Mouse (Mus musculus): Measurements from ENCODE around the gene Fshr. TPM values are rescaled to one million over a fixed set of nuclear protein-coding genes. Genes with fewer than 3 reads are reported as not detected.

Gene Fshr
- polyA plus RNA-seq, 1 experiment from 2014 or later, result not detected

GRCm38 (mm10) chr17:89008680-89009079 lies 191.8 kb downstream of the Fshr start:
- WGBS, result 81% methylated on average over 7 of the region's 7 CpGs

GRCm38 (mm10) chr17:89005959-89006358 lies 194.5 kb downstream of the Fshr start:
- no peak overlapping the region for H3K27ac ChIP-seq (ENCODE audit: low read depth, low read length)
- H3K4me1 ChIP-seq (ENCODE audit: control insufficient read depth, insufficient read depth, low read length), result no peaks in the 10 kb centered on the region
- H3K36me3 ChIP-seq (ENCODE audit: control insufficient read depth, insufficient read depth, low read length), result no peaks in the 10 kb centered on the region
- no peaks in the 10 kb centered on the region for H3K9me3 ChIP-seq (replicated peaks; ENCODE audit: control insufficient read depth, low read length)
- WGBS, result 86% methylated on average over 5 of the region's 5 CpGs
- DNase-seq (ENCODE audit: low spot score), result no peak
- H3K4me3 ChIP-seq (ENCODE audit: low read depth, low read length), result no peak overlapping the region
- H3K9ac ChIP-seq (ENCODE audit: low read length), result no peak overlapping the region
- no peak for ATAC-seq
- H3K27me3 ChIP-seq (replicated peaks; ENCODE audit: control insufficient read depth, insufficient read depth, low read length), result no peaks in the 10 kb centered on the region
- H3K4me2 ChIP-seq (ENCODE audit: low read length), result no peak overlapping the region

More at GRCm38 (mm10) chr17:89008680-89009079, 191.8 kb downstream of the Fshr start:
- Histone ChIP-seq H3K9ac (ENCODE audit: low read length) (no peak overlapping the region), H3K9me3 (replicated peaks; ENCODE audit: control insufficient read depth, low read length) (no peaks in the 10 kb centered on the region), H3K4me2 (ENCODE audit: low read length) (no peak overlapping the region), H3K36me3 (ENCODE audit: control insufficient read depth, insufficient read depth, low read length) (no peaks in the 10 kb centered on the region), H3K4me1 (ENCODE audit: control insufficient read depth, insufficient read depth, low read length) (no peaks in the 10 kb centered on the region), H3K4me3 (ENCODE audit: low read depth, low read length) (no peak overlapping the region), H3K27ac (ENCODE audit: low read depth, low read length) (no peak overlapping the region), H3K27me3 (replicated peaks; ENCODE audit: control insufficient read depth, insufficient read depth, low read length) (no peaks in the 10 kb centered on the region)
- no peak for ATAC-seq
- no peak for DNase-seq (ENCODE audit: low spot score)

DNA sequence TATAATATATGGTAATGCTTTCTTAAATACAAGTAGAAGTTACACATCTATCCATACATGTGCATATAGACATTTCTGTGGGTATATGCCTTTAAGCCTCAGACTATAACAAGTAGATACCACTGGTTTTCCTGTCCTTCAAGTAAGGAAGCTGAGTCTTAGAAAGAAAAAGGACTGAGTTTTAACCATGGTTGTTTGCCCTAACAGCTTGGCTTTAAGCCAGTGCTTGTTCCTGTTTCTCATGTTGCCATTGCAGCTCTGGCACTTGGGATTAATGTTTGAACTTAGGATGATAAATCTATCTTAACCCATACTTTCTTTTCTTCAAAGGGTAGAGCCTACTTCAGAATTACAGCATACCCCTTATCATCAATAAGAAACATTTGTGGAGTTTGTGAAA lies 200.6 kb downstream of the Fshr start:
- Histone ChIP-seq H3K27me3 (replicated peaks; ENCODE audit: control insufficient read depth, insufficient read depth, low read length) (no peaks in the 10 kb centered on the region), H3K4me2 (ENCODE audit: low read length) (no peak overlapping the region), H3K36me3 (ENCODE audit: control insufficient read depth, insufficient read depth, low read length) (no peaks in the 10 kb centered on the region), H3K4me3 (ENCODE audit: low read depth, low read length) (no peak overlapping the region), H3K27ac (ENCODE audit: low read depth, low read length) (no peak overlapping the region), H3K9me3 (replicated peaks; ENCODE audit: control insufficient read depth, low read length) (no peaks in the 10 kb centered on the region), H3K9ac (ENCODE audit: low read length) (no peak overlapping the region), H3K4me1 (ENCODE audit: control insufficient read depth, insufficient read depth, low read length) (no peaks in the 10 kb centered on the region)
- no peak for DNase-seq (ENCODE audit: low spot score)
- no peak for ATAC-seq

GRCm38 (mm10) chr17:88998243-88998642 lies 202.2 kb downstream of the Fshr start:
- H3K4me1 ChIP-seq (ENCODE audit: control insufficient read depth, insufficient read depth, low read length), result no peaks in the 10 kb centered on the region
- H3K9me3 ChIP-seq (replicated peaks; ENCODE audit: control insufficient read depth, low read length), result no peaks in the 10 kb centered on the region
- H3K4me2 ChIP-seq (ENCODE audit: low read length), result no peak overlapping the region
- no peaks in the 10 kb centered on the region for H3K27me3 ChIP-seq (replicated peaks; ENCODE audit: control insufficient read depth, insufficient read depth, low read length)
- no peak overlapping the region for H3K27ac ChIP-seq (ENCODE audit: low read depth, low read length)
- H3K36me3 ChIP-seq (ENCODE audit: control insufficient read depth, insufficient read depth, low read length), result no peaks in the 10 kb centered on the region
- no peak for DNase-seq (ENCODE audit: low spot score)
- H3K9ac ChIP-seq (ENCODE audit: low read length), result no peak overlapping the region
- no peak overlapping the region for H3K4me3 ChIP-seq (ENCODE audit: low read depth, low read length)
- ATAC-seq, result no peak
- 70% methylated on average over 1 of the region's 1 CpGs for WGBS

DNA sequence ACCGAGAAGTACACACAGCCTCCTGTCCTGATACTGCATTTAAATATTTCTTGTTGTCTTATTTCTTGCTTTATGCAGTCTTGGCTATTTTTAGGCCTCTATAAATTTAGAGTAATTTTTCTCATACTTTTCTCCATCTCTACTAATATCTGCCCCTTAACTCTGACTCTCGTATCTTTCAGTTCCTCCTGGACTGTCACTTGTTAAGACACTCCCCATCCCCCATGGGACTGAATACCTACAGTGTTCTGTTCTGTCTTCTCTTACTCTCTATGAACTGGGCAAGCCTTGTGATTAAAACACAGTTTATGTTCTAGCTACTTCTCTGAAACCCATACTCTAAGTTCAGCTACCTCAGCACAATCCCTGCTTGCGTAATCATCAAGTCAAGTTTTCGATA lies 209.2 kb downstream of the Fshr start:
- WGBS, result 89% methylated on average over 4 of the region's 4 CpGs
- Histone ChIP-seq H3K9ac (ENCODE audit: low read length) (no peak overlapping the region), H3K36me3 (ENCODE audit: control insufficient read depth, insufficient read depth, low read length) (no peaks in the 10 kb centered on the region), H3K27me3 (replicated peaks; ENCODE audit: control insufficient read depth, insufficient read depth, low read length) (no peaks in the 10 kb centered on the region), H3K4me2 (ENCODE audit: low read length) (no peak overlapping the region), H3K9me3 (replicated peaks; ENCODE audit: control insufficient read depth, low read length) (no peaks in the 10 kb centered on the region), H3K4me3 (ENCODE audit: low read depth, low read length) (no peak overlapping the region), H3K27ac (ENCODE audit: low read depth, low read length) (no peak overlapping the region), H3K4me1 (ENCODE audit: control insufficient read depth, insufficient read depth, low read length) (no peaks in the 10 kb centered on the region)
- no peak for DNase-seq (ENCODE audit: low spot score)
- ATAC-seq, result no peak

- 82% methylated on average over 10 of the region's 10 CpGs for WGBS
Observed at GRCm38 (mm10) chr17:88980708-88981355, 219.6 kb downstream of the Fshr start.

GRCm38 (mm10) chr17:88974538-88974937 lies 225.9 kb downstream of the Fshr start:
- Histone ChIP-seq H3K9me3 (replicated peaks; ENCODE audit: control insufficient read depth, low read length) (no peaks in the 10 kb centered on the region), H3K4me2 (ENCODE audit: low read length) (no peak overlapping the region), H3K36me3 (ENCODE audit: control insufficient read depth, insufficient read depth, low read length) (no peaks in the 10 kb centered on the region), H3K4me1 (ENCODE audit: control insufficient read depth, insufficient read depth, low read length) (no peaks in the 10 kb centered on the region), H3K27me3 (replicated peaks; ENCODE audit: control insufficient read depth, insufficient read depth, low read length) (no peaks in the 10 kb centered on the region), H3K9ac (ENCODE audit: low read length) (no peak overlapping the region), H3K4me3 (ENCODE audit: low read depth, low read length) (no peak overlapping the region), H3K27ac (ENCODE audit: low read depth, low read length) (no peak overlapping the region)
- ATAC-seq (no peak), DNase-seq (ENCODE audit: low spot score) (no peak)
- 82% methylated on average over 3 of the region's 3 CpGs for WGBS

More at GRCm38 (mm10) chr17:88980708-88981355, 219.6 kb downstream of the Fshr start:
- Histone ChIP-seq H3K9ac (ENCODE audit: low read length) (no peak overlapping the region), H3K4me3 (ENCODE audit: low read depth, low read length) (no peak overlapping the region), H3K27me3 (replicated peaks; ENCODE audit: control insufficient read depth, insufficient read depth, low read length) (no peaks in the 10 kb centered on the region), H3K4me2 (ENCODE audit: low read length) (no peak overlapping the region), H3K27ac (ENCODE audit: low read depth, low read length) (no peak overlapping the region), H3K9me3 (replicated peaks; ENCODE audit: control insufficient read depth, low read length) (no peaks in the 10 kb centered on the region), H3K36me3 (ENCODE audit: control insufficient read depth, insufficient read depth, low read length) (no peaks in the 10 kb centered on the region), H3K4me1 (ENCODE audit: control insufficient read depth, insufficient read depth, low read length) (no peaks in the 10 kb centered on the region)
- ATAC-seq (no peak), DNase-seq (ENCODE audit: low spot score) (no peak)

DNA sequence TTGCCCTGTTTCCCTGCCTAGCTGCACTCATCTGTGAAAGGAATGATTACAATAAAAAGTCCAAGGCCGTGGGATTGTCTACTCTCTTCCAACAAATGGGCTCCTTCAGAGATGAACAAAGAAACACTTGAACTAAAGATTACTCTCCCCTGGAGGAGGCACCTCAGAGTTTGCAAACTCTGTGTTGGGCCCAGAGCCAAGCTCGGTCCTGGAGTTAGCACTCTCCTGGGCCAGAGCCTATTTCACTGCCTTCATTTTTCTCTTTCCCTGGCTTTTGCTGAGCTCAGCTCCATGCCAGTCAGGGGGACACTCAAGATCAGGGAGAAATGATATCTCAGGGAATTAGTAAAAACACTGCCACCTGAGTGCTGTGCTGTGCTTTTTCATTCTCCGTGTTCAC lies 234.4 kb downstream of the Fshr start:
- H3K4me1 ChIP-seq (ENCODE audit: control insufficient read depth, insufficient read depth, low read length), result no peaks in the 10 kb centered on the region
- no peak overlapping the region for H3K27ac ChIP-seq (ENCODE audit: low read depth, low read length)
- no peaks in the 10 kb centered on the region for H3K36me3 ChIP-seq (ENCODE audit: control insufficient read depth, insufficient read depth, low read length)
- DNase-seq (ENCODE audit: low spot score) (no peak), ATAC-seq (no peak)
- H3K4me2 ChIP-seq (ENCODE audit: low read length), result no peak overlapping the region
- H3K9me3 ChIP-seq (replicated peaks; ENCODE audit: control insufficient read depth, low read length), result no peaks in the 10 kb centered on the region
- H3K4me3 ChIP-seq (ENCODE audit: low read depth, low read length), result no peak overlapping the region
- no peaks in the 10 kb centered on the region for H3K27me3 ChIP-seq (replicated peaks; ENCODE audit: control insufficient read depth, insufficient read depth, low read length)
- 40% methylated on average over 3 of the region's 3 CpGs for WGBS
- H3K9ac ChIP-seq (ENCODE audit: low read length), result no peak overlapping the region

DNA sequence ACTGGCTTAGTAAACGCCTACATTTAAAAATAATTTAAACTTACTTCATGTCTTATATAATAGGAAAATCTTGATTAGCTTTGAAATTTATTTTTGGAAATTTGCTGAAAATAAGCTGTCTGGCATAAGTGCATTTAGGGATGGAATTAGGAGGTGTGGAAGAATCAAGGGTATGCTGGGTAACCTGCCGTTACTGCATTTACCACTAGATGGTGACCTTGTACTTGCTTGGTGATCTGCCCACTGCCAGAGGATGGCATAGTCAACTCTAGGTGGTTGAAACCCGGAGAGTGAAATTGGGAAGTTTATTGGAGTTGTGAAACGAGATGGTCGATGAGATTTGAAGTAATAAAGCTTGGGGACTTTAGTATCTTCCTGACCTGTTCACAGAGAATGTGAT lies 246.5 kb downstream of the Fshr start:
- no peaks in the 10 kb centered on the region for H3K4me1 ChIP-seq (ENCODE audit: control insufficient read depth, insufficient read depth, low read length)

More for the DNA sequence above, 246.5 kb downstream of the Fshr start:
- Histone ChIP-seq H3K27ac (ENCODE audit: low read depth, low read length) (no peak overlapping the region), H3K4me2 (ENCODE audit: low read length) (no peak overlapping the region), H3K9ac (ENCODE audit: low read length) (no peak overlapping the region), H3K4me3 (ENCODE audit: low read depth, low read length) (no peak overlapping the region), H3K27me3 (replicated peaks; ENCODE audit: control insufficient read depth, insufficient read depth, low read length) (no peaks in the 10 kb centered on the region), H3K36me3 (ENCODE audit: control insufficient read depth, insufficient read depth, low read length) (no peaks in the 10 kb centered on the region), H3K9me3 (replicated peaks; ENCODE audit: control insufficient read depth, low read length) (no peaks in the 10 kb centered on the region)
- ATAC-seq (peak; percentile 88), DNase-seq (ENCODE audit: low spot score) (peak; percentile 74)
- WGBS, result 40% methylated on average over 5 of the region's 5 CpGs

Data from forebrain, embryonic 14.5 days (tissue).